Mouse (Mus musculus): Measurements from ENCODE around the gene Wnk3. TPM values are rescaled to one million over a fixed set of nuclear protein-coding genes. Genes with fewer than 3 reads are reported as not detected.

The Wnk3 gene
- polyA plus RNA-seq, 1 experiment from 2014 or later, result 10.2 TPM

- H3K27me3 ChIP-seq, result 0 out of 2 replicates have a peak, but pooled peaks cover 16% of the 10 kb centered on the region
- no peak for ATAC-seq (ENCODE audit: low read depth)
- peak overlapping the region; percentile 67 for H3K4me2 ChIP-seq
- peak overlapping the region; percentile 60 for H3K4me3 ChIP-seq
- H3K9me3 ChIP-seq, result no peaks in the 10 kb centered on the region
- no peak overlapping the region for H3K27ac ChIP-seq (replicated peaks)
- H3K9ac ChIP-seq, result peak overlapping the region; percentile 77
- no peaks in the 10 kb centered on the region for H3K36me3 ChIP-seq
- 28% methylated on average over 11 of the region's 11 CpGs for WGBS
- peaks cover 18% of the 10 kb centered on the region for H3K4me1 ChIP-seq (replicated peaks)
These were observed 147.7 kb downstream of the Wnk3 start for GRCm38 (mm10) chrX:151345333-151346125.

- no peak for ATAC-seq (ENCODE audit: low read depth)
- Histone ChIP-seq H3K27ac (replicated peaks) (no peak overlapping the region), H3K9me3 (no peaks in the 10 kb centered on the region), H3K4me2 (0 out of 2 replicates have a peak overlapping the region, but pooled peaks have one; percentile 67), H3K36me3 (no peaks in the 10 kb centered on the region), H3K9ac (no peak overlapping the region), H3K27me3 (0 out of 2 replicates have a peak, but pooled peaks cover 4% of the 10 kb centered on the region), H3K4me3 (no peak overlapping the region), H3K4me1 (replicated peaks) (peaks cover 18% of the 10 kb centered on the region)
These were observed 149.4 kb downstream of the Wnk3 start for GRCm38 (mm10) chrX:151347278-151347677.

DNA sequence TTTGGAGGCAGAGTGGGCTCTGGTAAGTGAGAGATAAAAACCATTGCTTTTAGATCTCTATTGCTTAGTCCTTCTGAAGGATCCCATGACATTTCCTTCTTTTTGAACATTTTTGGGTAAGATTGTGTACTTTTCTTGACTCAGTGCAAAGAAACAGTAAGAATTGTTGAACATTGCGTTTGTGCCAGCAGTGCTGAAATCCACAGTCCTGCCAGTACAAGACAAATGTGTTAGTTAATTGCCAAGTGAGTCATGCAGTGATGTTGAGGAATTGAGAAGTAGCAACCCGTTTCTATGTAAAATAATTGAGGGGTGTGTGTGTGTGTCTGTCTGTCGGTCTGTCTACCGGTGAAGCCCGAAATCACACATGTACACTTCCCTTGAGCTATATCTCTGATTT is 151.4 kb downstream of the Wnk3 start:
- WGBS, result 85% methylated on average over 5 of the region's 5 CpGs
- ATAC-seq (ENCODE audit: low read depth), result no peak

More for the DNA sequence above, 151.4 kb downstream of the Wnk3 start:
- H3K27me3 ChIP-seq, result no peaks in the 10 kb centered on the region
- no peak overlapping the region for H3K4me2 ChIP-seq
- H3K4me3 ChIP-seq, result no peak overlapping the region
- H3K36me3 ChIP-seq, result no peaks in the 10 kb centered on the region
- no peaks in the 10 kb centered on the region for H3K9me3 ChIP-seq
- no peak overlapping the region for H3K27ac ChIP-seq (replicated peaks)
- H3K9ac ChIP-seq, result no peak overlapping the region
- H3K4me1 ChIP-seq (replicated peaks), result peaks cover 18% of the 10 kb centered on the region

Other genes starting within 250 kb of the Wnk3 start
- gene Gnl3l, start 180.8 kb upstream of the Wnk3 start, polyA plus RNA-seq (2015; fragmentation: Nextera tagmentation; extraction: Ambion mirVana), result 70.7 and 74.4 TPM in 2 replicates
- 10.9 and 11.8 TPM in 2 replicates for gene Fgd1, start 151.9 kb upstream of the Wnk3 start, polyA plus RNA-seq (2015; fragmentation: Nextera tagmentation; extraction: Ambion mirVana)
- gene Tsr2, start 101.5 kb upstream of the Wnk3 start, polyA plus RNA-seq (2015; fragmentation: Nextera tagmentation; extraction: Ambion mirVana), result 35.6 and 38.0 TPM in 2 replicates
- 5.4 TPM in 2 replicates for gene Fam120c, start 146.1 kb downstream of the Wnk3 start, polyA plus RNA-seq (2015; fragmentation: Nextera tagmentation; extraction: Ambion mirVana)

Data from neural tube, embryonic 13.5 days (tissue).